Mouse (Mus musculus): ENCODE measurements around the gene Ces2e. TPM values are rescaled to one million over a fixed set of nuclear protein-coding genes. Genes with fewer than 3 reads are reported as not detected.

Gene Ces2e
- under 1 TPM; 0.05 to 0.12 TPM for polyA plus RNA-seq (2012; fragmentation: generic; extraction: Trizol)

GRCm38 (mm10) chr8:104925972-104926596 is at the start of gene Ces2e:
Ces2e (plus strand) TSS chr8:104926260.

GRCm38 (mm10) chr8:104947056-104947455 is 21.0 kb downstream of the Ces2e start, which contains the start of gene Ces2f:
Ces2f (plus strand) TSS chr8:104947356.

GRCm38 (mm10) chr8:104961537-104961961 is 35.5 kb downstream of the Ces2e start, which contains the start of gene Ces2g:
Ces2g (plus strand) TSS chr8:104961718.

Other genes starting within 250 kb of the Ces2e start
- not detected for gene Ces2a, start 192.3 kb upstream of the Ces2e start, polyA plus RNA-seq (2012; fragmentation: generic; extraction: Trizol)
- gene Ces2b, start 94.7 kb upstream of the Ces2e start, polyA plus RNA-seq (2012; fragmentation: generic; extraction: Trizol), result not detected
- under 1 TPM in 1 of 2 experiments, not detected in 1; 0.02 TPM for gene Ces2c, start 79.2 kb upstream of the Ces2e start, polyA plus RNA-seq (2012; fragmentation: generic; extraction: Trizol)
- under 1 TPM in 1 of 2 experiments, not detected in 1; 0.01 TPM for gene Ces2f, start 21.1 kb downstream of the Ces2e start, polyA plus RNA-seq (2012; fragmentation: generic; extraction: Trizol)
- gene Ces2g, start 35.5 kb downstream of the Ces2e start, polyA plus RNA-seq (2012; fragmentation: generic; extraction: Trizol), result 1 to 10 TPM; 1.3 to 4.9 TPM
- gene Ces2h, start 74.6 kb downstream of the Ces2e start, polyA plus RNA-seq (2012; fragmentation: generic; extraction: Trizol), result not detected
- not detected for gene Ces3a, start 122.3 kb downstream of the Ces2e start, polyA plus RNA-seq (2012; fragmentation: generic; extraction: Trizol)
- gene Ces3b, start 157.5 kb downstream of the Ces2e start, polyA plus RNA-seq (2012; fragmentation: generic; extraction: Trizol), result not detected
- under 1 TPM in 1 of 2 experiments, not detected in 1; 0.09 TPM for gene Ces4a, start 205.5 kb downstream of the Ces2e start, polyA plus RNA-seq (2012; fragmentation: generic; extraction: Trizol)
- 10 to 100 TPM in 1 of 2 experiments, 1 to 10 TPM in 1; 3.5 to 16.1 TPM for gene Cbfb, start 244.4 kb downstream of the Ces2e start, polyA plus RNA-seq (2012; fragmentation: generic; extraction: Trizol)